Mouse (Mus musculus): ENCODE results near the gene Wdr93.

Wdr93 gene

DNA sequence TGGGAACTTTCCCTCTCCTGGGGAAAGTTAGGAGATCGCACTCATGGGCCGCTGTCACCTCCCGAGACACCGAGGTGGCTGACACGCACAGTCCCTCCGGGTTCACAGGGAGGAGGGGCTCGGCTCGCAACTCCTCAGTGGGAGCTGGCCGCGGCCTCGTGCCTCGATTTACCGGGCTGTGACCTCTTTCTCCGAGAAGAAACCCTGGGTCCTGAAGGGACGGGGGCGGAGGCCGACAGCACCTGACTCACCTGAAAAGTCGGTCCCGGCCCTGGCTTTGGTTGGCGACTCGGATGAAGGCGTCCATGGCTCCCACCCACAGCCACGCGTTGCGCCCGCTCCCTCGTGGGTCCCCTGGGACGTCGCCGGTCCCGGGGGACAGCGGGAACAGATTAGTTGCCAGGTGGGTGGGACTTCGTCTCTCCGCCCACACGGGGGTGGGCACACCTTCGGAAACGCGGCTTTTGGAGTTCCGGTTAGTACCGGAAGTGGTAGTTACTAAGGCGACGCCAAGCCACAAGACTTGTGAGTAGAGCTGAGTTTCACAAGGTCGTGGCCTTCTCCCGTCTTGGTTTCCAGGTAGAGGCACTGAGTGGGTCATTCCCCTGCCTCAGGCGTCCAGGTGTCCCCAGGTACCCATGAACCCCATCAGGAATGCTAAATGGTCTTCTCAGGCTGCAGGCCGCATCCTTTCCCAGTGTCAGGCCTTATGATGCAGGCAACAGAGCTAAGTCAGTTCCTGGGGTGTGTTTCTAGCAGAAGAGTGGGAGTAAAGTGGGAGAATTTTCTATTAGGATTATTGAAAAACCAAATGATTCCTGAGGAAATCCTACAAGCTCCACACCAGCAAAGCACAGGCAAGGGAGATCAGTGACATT is at the start of gene Wdr93, which contains the start of gene Pex11a:
TSS of gene Wdr93 (plus strand) at position 505 of the 878 bp plus-strand sequence.
TSS of gene Pex11a (minus strand) at position 473 of the 878 bp plus-strand sequence.
- peak; percentile 77 to 82 for DNase-seq

DNA sequence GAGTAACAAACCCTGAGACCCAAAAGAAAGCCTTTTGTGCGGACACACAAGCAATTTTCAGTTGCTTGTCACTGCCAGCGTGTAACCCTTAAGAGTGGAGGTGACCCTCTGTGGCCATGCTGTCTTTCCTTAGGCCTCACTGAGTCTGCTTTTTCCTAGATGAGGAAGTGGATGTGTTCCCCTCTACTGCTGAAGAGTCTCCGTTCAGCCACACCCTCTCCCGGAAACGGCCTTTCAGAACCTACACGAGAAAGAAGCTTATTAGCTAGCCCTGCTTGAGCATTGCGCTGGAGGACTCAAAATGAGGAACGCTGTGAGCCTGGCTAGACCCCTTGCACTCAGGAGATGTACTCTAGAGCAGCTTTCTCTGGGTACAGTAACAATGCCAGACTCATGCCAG is 46.5 kb upstream of the Wdr93 start:
- no peak for DNase-seq

DNA sequence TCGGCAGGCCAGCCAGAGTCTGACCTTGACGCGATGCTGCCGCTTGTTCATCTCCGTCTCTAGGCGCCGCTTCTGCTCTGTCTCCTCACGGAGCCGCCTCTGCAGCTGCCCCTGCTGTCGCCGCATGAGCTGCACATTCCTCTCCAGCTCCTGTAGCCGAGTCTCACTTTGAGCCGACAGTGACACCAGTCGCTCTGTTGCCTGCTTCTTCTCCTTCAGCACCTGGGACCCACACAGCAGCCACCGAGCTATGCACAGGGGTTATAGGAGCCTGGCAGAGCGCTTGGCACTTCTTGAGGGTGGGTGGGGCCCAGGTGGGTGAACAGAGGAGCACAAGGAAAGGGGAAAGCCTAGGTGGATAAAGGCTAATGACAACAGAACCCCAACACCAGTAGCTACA is 40.2 kb upstream of the Wdr93 start:
- no peak for DNase-seq

DNA sequence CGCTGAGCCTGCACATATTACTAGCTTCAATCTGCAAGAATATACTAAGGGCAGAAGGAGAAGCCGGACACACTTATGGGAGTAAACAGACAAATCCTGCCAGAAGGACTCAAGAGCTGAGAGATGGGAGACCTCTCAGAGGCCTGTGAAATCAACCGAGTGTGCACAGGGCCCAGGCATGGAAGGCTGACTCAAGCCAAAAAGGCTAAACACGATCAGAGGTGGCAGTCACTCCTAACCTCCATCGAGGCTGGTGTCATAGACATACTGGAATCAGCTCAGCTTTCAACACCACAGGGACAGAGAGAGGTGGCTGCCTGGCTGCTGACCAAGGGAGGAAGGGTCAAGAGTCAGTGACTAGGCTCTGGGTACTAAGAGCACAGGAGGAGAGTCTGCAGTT is 37.8 kb upstream of the Wdr93 start:
- no peak for DNase-seq

DNA sequence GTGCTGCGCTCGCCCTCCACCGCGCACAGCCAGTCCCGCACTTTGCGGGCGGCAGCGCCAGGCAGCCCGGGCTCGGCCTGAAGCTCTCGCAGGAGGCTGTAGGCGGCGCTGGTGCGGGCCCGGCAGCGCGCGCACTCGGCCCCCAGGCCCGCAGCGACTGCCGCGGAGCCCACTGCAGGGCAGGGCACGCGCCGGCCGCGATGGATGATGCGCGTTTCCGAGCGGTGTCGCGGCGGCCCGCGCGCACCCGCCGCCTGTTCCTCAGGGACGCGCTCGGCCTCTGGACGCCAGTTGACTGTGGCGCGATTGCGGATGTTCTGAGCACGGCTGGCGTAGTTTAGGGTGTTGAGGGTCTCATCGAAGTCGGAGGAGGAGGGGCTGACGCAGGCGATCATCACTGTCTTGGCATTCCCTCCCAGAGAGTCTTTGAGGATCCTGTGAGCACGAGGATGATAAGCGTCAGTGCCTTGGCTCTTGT is 32.8 kb upstream of the Wdr93 start:
- peak; percentile 82 for DNase-seq

DNA sequence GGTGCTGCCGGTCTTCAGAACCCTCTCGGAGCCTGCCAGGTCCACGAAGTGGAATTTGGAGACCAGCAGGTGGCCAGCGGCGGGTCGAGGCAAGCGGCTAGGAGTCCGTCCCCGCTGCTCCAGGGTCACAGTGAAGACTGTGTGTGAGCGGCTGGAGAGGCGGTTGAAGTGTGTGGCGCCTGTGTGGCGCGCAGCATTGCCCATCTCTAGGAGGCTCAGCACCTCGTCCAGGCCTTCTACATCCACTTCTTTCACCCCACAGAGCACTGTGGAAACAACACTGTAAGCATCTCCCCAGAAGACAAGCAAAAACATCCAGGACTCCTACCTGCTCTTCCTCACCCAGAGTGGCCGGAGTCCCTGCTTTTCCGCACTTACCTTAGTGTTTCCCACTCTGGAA is 32.1 kb upstream of the Wdr93 start:
- peak; percentile 30 to 38 for DNase-seq

DNA sequence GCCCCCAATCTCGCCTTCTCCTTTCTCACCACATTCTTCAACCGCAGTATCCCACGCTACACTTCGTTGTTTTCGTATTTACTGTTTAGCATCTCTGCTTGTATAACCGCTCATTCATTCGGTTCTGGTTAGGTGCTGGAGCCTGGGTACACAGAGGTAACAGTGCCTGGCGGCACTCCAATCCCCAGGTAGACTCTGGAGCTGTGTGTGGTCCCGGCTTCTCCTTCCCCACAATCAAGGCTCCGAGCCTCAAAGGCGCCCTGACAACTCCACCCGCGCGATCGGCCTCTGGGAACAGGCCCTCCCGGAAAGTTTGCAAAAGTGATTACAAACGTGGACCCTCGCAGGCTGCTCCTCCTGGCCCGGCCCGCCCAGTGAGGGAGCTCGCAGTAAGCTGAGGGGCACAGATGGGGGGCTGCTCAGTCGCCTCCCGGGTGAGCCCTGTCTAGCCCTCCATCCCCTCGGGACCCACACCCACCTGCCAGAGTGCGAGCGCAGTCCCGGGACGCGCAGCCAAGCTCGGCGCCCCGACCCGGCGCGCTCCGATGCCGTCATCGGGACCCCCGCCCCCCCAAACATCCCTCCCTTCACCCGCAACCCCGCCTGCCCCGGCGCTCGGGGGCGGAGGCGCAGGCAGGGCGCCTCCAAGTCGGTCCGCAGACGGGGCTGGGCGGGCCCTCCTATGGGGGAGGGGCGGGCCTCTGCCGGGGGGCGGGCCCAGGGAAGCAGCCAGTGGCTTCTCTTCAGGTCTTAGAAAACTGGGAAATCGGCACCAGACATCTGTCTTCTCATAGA is 27.6 kb upstream of the Wdr93 start, which contains the start of gene Kif7:
TSS of gene Kif7 (minus strand) at position 534 of the 795 bp plus-strand sequence.
- DNase-seq = peak; percentile 52 to 66

DNA sequence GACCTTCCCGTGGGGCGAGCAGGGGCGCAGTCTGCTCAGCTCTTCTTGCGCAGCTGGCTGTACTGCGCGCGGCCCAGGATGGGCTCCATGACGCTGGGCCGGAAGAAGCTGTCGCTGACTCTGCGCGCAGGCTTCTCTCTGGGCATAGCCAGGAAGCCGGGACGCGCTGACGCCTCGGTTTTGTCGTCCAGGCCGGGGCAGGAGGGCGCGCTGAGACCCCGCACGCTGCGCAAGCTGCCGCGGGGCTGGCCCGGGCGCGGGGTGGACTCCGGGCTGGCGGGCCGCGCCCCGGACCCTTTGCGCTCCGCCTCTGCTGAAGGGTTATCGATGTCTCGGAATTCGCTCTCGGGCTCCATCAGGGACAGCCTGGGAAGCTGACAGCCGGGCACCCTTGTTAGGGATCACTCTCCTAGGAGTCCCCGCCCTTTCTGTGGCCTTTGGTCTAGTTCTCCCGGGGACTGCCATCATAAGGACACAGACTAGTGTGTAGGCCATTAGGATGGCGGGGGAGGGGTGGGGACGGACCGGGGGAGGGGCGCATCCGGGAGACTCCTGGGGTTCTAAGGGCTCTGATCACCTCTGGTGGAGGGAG is 21.5 kb upstream of the Wdr93 start:
- peak; percentile 31 to 40 for DNase-seq

DNA sequence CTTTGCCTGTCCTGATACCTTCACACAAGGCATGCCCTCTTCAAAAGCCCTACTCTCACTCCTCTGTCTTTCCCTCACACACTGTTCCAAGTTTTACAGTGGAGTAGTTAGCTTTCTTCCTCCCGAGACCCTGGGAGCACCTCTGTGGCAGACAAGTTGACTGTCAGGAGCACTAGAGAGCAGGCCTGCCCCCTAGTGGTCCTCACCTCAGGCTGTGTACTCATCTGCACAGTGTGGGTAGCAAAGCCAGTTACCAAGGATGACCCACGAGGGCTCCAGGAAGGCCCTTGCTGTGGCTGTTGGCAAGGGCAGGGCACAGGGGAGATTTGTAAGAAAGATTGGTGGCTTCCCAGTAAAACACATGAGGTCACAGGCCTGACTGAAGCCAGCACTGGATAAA is 15.9 kb upstream of the Wdr93 start:
- DNase-seq = peak; percentile 48 to 66

DNA sequence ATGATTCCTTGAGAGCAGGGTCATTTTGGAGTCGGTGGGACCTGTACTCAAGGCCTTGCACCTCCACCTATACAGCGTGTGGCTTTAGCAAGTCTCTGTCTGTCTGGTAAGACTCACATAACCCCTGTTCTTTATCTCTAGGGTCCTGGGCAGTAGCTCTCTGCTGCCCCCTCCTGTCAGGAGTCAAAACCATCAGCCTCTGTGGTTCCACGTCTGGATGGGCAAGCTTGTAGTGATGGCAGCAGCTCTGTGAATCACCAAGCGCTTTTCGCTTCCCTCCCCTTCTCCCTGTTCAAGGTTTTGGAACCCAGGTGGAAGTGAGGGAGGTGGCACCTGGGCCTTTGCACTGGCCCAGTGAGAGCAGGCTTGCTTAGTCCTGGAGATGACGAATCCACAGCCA is 14.7 kb upstream of the Wdr93 start:
- DNase-seq = peak; percentile 57 to 63

DNA sequence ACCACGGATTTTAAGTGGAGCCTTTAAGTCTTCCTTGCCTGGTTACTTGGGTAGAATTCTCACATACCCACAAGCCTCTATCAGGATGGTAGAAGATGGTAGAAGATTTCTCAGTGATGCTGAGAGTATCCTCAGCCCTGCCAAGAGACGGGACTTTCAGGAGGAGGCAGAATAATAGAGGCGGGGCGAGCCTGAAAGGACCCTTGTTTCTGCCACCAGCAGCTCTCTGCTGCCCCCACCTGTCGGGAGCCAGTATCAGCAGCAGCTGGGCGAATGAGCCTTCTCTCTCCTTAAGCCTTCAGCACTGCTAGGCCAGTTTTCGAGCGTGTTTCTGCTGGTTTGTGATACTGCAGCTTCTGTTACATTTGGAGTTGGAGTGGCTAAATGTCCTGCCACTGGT is 13.8 kb upstream of the Wdr93 start:
- DNase-seq = peak; percentile 59 to 79

DNA sequence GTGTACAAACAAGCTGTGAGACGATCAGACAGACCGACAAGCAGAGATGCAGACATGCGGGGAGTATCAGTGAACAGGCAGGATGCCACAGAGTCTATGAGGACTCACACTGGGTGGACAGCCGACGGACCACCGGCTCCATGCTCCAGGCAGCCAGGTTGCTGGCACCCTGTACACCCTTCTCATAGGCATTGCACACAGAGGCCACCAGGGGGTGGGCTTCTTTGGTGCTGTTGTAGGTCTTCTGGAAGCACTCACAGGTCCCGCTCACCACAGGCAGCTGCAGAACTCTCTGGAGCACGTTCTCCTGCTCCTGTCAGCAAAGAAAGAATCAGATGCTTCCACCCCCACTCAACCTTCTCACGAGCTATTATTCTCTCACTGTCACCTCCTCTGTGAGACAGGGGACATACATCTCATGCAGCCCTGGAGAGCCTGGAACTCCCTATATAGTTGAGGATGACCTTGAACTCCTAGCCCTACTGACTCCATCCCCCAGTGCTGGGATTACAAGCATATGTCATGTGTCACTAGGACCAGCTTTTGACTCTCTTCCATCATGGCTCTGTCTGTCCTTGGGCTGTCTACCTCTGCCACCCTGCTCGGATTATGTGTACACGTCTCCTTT is 13.1 kb upstream of the Wdr93 start:
- peak in 1 of 2 experiments; percentile 22 for DNase-seq

DNA sequence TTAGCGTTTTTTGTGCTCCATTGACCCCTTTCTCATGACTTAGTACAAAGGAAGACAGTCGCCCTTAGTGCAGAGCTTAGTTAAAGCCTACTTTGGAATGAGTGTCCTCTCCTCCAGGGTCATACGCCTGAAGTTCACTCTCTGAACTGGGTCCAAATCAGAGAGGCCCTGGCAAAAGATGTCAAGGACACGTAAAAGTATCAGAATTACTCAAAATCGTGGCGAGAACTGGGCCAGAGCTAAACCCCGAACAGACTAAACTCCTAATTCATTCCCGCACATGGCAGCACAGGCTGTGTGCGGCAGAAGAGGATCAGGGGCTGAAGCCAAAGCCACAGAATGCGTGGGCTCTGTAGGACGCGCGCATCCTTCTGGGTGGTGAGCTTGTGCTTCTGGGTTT is 11.5 kb upstream of the Wdr93 start:
- no peak for DNase-seq

DNA sequence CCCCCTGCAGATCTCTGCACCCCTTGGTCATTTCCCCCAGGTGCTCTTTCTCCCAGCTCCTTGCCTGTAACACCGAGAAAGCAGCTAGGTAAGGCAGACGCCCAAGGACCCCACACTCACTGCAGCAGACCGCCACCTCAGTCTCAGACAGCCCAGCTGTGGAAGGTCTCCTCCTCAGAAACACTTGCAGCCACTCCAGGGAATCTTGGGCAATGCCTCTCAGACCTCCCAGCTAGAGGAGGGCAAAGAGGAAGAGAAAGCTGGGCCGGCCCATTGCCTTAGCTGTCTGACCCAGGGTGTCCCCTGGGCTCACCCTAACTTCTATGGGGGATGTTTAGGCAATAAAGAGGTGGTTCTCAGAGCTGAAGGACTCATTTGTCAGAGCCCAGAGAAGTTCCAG is 10.3 kb upstream of the Wdr93 start, which contains the start of gene Plin1:
TSS of gene Plin1 (minus strand) at position 282 of the 400 bp plus-strand sequence.
- DNase-seq = no peak

DNA sequence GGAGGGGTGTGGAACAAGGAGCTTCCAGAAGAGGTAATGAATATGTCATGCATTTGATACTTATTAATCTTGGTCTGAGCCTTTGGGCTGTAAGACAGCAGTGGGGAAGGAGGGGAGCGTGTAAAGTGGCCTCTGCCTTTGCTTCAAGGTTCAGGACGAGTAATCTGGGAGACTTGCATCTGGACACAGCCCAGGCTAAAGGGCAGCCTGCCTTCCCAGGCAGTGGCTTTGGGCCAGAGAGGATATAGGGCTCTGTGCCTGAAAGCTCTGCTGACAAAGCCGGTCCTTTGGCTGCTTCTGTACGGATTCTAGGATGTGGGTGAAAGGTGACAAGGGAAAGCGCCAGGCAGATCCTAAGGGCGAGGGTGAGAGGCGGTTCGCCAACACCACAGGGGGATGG is 8.4 kb upstream of the Wdr93 start:
- peak in 1 of 2 experiments; percentile 13 for DNase-seq

DNA sequence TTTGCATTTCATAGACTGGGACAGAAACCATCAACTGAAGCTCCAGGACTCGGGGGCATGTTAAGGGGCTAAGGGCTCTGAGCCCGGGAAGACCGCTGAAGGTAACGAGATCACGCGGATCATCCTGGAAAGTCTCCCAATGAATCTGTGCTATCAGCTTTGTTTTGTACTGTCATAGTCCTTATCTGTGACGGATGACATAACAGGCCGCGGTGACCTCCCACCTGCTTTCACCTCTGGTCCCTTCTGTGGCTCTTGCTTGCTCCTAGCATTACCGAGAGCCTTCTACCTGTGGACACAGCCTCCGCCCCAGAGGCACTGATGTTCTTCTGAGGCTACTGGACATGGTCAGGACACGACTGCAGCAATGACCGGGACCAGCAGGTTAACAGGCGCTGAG is 6.5 kb upstream of the Wdr93 start:
- DNase-seq = no peak

DNA sequence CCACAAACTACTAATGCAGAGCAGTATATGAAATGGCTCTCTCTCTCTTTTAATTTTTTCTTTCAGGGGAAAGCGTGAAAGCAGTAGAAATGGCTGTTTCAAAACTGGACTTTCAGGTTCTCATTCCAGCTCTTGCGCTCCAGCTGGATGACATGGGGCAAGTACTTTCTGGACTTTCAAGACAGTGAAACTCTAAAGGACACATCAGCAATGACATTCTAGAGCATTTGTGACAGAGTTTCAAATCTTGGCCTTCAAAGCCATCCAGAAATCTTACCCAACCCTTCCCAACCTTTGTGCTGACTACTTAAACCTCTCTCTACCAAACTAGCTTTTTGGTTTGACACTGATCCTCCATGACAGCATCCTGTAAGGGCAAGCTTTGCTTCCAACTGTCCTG is 4.0 kb upstream of the Wdr93 start:
- DNase-seq = no peak

DNA sequence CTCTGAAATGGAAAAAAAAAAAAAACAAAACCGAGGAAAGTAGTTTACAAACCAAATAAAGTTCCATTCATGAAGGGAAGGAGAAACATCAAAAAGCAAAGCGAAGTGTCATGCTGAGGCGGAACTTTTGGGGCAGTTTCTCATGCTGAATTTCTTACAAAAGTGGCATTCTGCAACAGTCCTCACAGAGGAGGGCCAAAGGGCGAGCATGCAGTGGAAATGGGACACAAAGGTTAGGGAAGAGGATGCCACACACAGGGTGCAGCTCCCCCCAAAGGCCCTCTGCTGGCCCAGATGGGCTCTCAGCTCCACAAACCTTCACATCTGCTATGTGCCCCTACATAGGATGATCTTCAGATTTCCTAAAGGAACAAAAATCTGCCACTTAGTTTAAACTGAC is 2.7 kb upstream of the Wdr93 start:
- no peak for DNase-seq

DNA sequence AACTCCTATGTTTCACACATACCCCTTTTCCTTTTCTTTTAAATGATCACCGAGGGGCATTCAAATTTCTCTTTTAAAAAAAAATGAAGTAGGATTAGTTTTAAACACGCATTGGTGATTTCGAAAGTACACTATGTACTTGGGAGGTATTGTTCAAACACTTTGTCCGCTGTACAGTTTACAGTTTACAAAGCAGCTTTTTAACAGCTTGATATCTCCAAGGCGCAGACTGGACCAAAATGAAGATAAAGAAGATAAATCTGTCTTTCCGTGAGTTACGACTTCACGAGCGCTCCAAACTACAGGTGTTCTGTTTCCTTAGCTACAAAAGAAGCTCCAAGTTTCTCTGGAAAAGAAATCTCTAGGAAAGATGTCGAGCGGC is 695 bp upstream of the Wdr93 start:
- DNase-seq = no peak

DNA sequence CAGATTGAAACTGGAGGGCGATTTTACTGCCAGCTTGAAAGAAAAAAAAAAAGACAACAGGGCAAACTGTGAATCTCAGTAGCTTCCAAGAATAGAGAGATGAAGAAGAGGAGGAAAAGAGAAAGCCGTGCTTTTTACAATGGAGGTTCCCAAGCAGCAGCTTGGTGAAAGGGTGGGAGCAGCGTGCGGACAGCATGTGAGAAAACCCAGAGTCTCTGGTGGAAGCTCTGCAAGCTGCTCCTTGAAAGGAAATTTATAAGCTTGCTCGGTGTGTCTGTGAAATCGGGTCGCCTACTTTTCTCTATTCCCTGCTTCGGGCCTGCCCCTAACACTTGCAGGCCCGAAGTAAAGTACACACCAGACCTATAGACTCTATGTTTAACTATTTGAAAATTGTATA is 1.1 kb downstream of the Wdr93 start:
- no peak for DNase-seq

DNA sequence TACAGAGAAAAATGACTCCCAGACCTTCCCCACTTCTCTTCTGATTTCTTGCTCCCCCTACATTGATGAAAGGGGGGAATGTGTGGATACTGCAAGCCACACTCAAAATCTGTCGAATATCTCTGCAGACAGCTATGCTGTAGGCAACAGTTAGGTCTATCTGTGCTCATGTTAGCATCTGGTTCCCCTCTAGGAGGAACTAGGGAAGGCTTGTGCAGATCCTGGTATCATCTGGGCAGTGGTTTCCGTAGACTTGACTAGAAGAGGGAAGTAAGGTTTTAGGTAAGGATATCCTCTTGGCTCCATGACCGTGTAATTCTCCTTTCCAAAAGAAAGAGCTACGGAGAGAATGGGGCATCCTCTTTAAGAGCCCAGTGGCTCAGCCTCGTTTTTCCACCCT is 1.6 kb downstream of the Wdr93 start:
- DNase-seq = no peak

DNA sequence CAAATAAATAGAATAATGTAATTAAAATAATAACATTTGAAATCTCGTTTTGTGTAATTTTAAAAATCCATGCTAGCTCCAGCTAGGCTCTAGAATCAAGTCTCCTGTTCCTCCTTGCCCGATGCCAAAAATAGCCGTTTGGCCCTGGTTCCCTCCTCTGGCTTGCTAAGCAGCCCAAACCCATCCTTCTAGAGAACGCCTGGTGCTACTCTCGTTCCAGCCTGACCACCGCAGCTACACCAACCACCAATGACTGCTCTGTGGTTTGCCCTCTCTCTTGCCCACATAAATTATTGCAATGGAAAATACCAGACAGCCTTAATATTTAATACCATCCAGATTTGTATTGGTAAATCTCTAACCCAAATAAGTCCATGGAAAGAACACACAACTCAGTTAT is 4.7 kb downstream of the Wdr93 start:
- no peak for DNase-seq

DNA sequence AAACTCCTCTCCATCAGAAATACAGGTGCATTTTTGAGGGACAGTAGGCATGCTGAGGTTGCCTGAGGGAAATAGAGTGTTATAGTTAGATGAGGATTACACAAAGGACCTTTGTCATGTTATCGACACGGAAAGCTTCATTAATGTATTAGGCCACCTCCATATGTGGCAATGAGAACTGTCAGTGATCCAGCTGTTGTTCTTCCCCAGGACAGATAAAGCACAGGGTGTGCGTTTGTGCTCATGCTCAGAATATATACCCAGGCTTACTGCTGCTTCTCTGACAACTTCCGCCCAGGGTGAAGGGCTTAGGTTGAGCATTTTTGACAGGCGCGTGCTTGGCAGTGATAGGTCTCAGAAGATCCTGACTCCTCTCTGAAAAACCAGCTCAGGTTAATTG is 6.5 kb downstream of the Wdr93 start:
- no peak for DNase-seq

Data from cerebellum, postnatal 14 days (tissue).